Mouse (Mus musculus): ENCODE data around the gene Myadm. TPM values are rescaled to one million over a fixed set of nuclear protein-coding genes. Genes with fewer than 3 reads are reported as not detected.

The Myadm gene
- polyA plus RNA-seq, 1 experiment from 2014 or later: 170 TPM

GRCm38 (mm10) chr7:3306400-3306799, 17.5 kb downstream of the Myadm start:
- H3K4me1 ChIP-seq (ENCODE audit: control insufficient read depth, insufficient read depth, low read length): peaks cover 22% of the 10 kb centered on the region
- H3K27me3 ChIP-seq (ENCODE audit: control insufficient read depth, insufficient read depth, low read length): peaks cover 18% of the 10 kb centered on the region
- no peaks in the 10 kb centered on the region for H3K36me3 ChIP-seq (ENCODE audit: control insufficient read depth, insufficient read depth, low read length)
- H3K4me3 ChIP-seq (replicated peaks; ENCODE audit: low read length): no peak overlapping the region
- no peaks in the 10 kb centered on the region for H3K9me3 ChIP-seq (replicated peaks; ENCODE audit: control insufficient read depth, low read length)
- no peak overlapping the region for H3K4me2 ChIP-seq (ENCODE audit: low read depth, low read length)
- 73% methylated on average over 3 of the region's 3 CpGs for WGBS
- no peak for ATAC-seq (ENCODE audit: insufficient read depth, low FRiP score)
- no peak overlapping the region for H3K27ac ChIP-seq (ENCODE audit: low read length)
- no peak overlapping the region for H3K9ac ChIP-seq (ENCODE audit: low read length)

- H3K27ac ChIP-seq (ENCODE audit: low read length): no peak overlapping the region
- H3K36me3 ChIP-seq (ENCODE audit: control insufficient read depth, insufficient read depth, low read length): no peaks in the 10 kb centered on the region
- ATAC-seq (ENCODE audit: insufficient read depth, low FRiP score): no peak
- H3K4me2 ChIP-seq (ENCODE audit: low read depth, low read length): no peak overlapping the region
- H3K27me3 ChIP-seq (ENCODE audit: control insufficient read depth, insufficient read depth, low read length): peaks cover 13% of the 10 kb centered on the region
- H3K9ac ChIP-seq (ENCODE audit: low read length): no peak overlapping the region
- H3K4me3 ChIP-seq (replicated peaks; ENCODE audit: low read length): no peak overlapping the region
- peaks cover 2% of the 10 kb centered on the region; the same call in 1 of the 2 replicates for H3K4me1 ChIP-seq (ENCODE audit: control insufficient read depth, insufficient read depth, low read length)
- 48% methylated on average over 4 of the region's 4 CpGs for WGBS
- no peaks in the 10 kb centered on the region for H3K9me3 ChIP-seq (replicated peaks; ENCODE audit: control insufficient read depth, low read length)
Measured at GRCm38 (mm10) chr7:3308646-3309045, 19.8 kb downstream of the Myadm start.

GRCm38 (mm10) chr7:3310233-3310632, 21.4 kb downstream of the Myadm start:
- H3K4me3 ChIP-seq (replicated peaks; ENCODE audit: low read length): no peak overlapping the region
- no peak overlapping the region for H3K27ac ChIP-seq (ENCODE audit: low read length)
- no peak for ATAC-seq (ENCODE audit: insufficient read depth, low FRiP score)
- H3K9me3 ChIP-seq (replicated peaks; ENCODE audit: control insufficient read depth, low read length): no peaks in the 10 kb centered on the region
- 94% methylated on average over 7 of the region's 7 CpGs for WGBS
- no peak overlapping the region for H3K9ac ChIP-seq (ENCODE audit: low read length)
- H3K4me2 ChIP-seq (ENCODE audit: low read depth, low read length): no peak overlapping the region
- no peaks in the 10 kb centered on the region for H3K4me1 ChIP-seq (ENCODE audit: control insufficient read depth, insufficient read depth, low read length)
- no peaks in the 10 kb centered on the region; the same call in 1 of the 2 replicates for H3K27me3 ChIP-seq (ENCODE audit: control insufficient read depth, insufficient read depth, low read length)
- H3K36me3 ChIP-seq (ENCODE audit: control insufficient read depth, insufficient read depth, low read length): no peaks in the 10 kb centered on the region

GRCm38 (mm10) chr7:3313571-3313970, 24.7 kb downstream of the Myadm start:
- no peaks in the 10 kb centered on the region for H3K36me3 ChIP-seq (ENCODE audit: control insufficient read depth, insufficient read depth, low read length)
- H3K4me2 ChIP-seq (ENCODE audit: low read depth, low read length): no peak overlapping the region
- 70% methylated on average over 8 of the region's 8 CpGs for WGBS
- no peak overlapping the region for H3K27ac ChIP-seq (ENCODE audit: low read length)
- ATAC-seq (ENCODE audit: insufficient read depth, low FRiP score): 0 out of 2 replicates have a peak, but pooled peaks have one; percentile 21
- H3K9me3 ChIP-seq (replicated peaks; ENCODE audit: control insufficient read depth, low read length): no peaks in the 10 kb centered on the region
- H3K9ac ChIP-seq (ENCODE audit: low read length): no peak overlapping the region
- H3K4me3 ChIP-seq (replicated peaks; ENCODE audit: low read length): no peak overlapping the region
- no peaks in the 10 kb centered on the region for H3K27me3 ChIP-seq (ENCODE audit: control insufficient read depth, insufficient read depth, low read length)
- H3K4me1 ChIP-seq (ENCODE audit: control insufficient read depth, insufficient read depth, low read length): no peaks in the 10 kb centered on the region

GRCm38 (mm10) chr7:3314121-3314520, 25.2 kb downstream of the Myadm start:
- WGBS: 67% methylated on average over 5 of the region's 5 CpGs
- Histone ChIP-seq H3K36me3 (ENCODE audit: control insufficient read depth, insufficient read depth, low read length) (no peaks in the 10 kb centered on the region), H3K27ac (ENCODE audit: low read length) (no peak overlapping the region), H3K9ac (ENCODE audit: low read length) (no peak overlapping the region), H3K4me2 (ENCODE audit: low read depth, low read length) (no peak overlapping the region), H3K9me3 (replicated peaks; ENCODE audit: control insufficient read depth, low read length) (no peaks in the 10 kb centered on the region), H3K4me1 (ENCODE audit: control insufficient read depth, insufficient read depth, low read length) (no peaks in the 10 kb centered on the region), H3K27me3 (ENCODE audit: control insufficient read depth, insufficient read depth, low read length) (no peaks in the 10 kb centered on the region), H3K4me3 (replicated peaks; ENCODE audit: low read length) (no peak overlapping the region)
- no peak for ATAC-seq (ENCODE audit: insufficient read depth, low FRiP score)

GRCm38 (mm10) chr7:3317704-3318103, 28.8 kb downstream of the Myadm start:
- Histone ChIP-seq H3K4me3 (replicated peaks; ENCODE audit: low read length) (no peak overlapping the region), H3K27me3 (ENCODE audit: control insufficient read depth, insufficient read depth, low read length) (no peaks in the 10 kb centered on the region), H3K9ac (ENCODE audit: low read length) (no peak overlapping the region), H3K4me2 (ENCODE audit: low read depth, low read length) (no peak overlapping the region), H3K27ac (ENCODE audit: low read length) (no peak overlapping the region), H3K9me3 (replicated peaks; ENCODE audit: control insufficient read depth, low read length) (no peaks in the 10 kb centered on the region), H3K4me1 (ENCODE audit: control insufficient read depth, insufficient read depth, low read length) (no peaks in the 10 kb centered on the region), H3K36me3 (ENCODE audit: control insufficient read depth, insufficient read depth, low read length) (no peaks in the 10 kb centered on the region)
- no peak for ATAC-seq (ENCODE audit: insufficient read depth, low FRiP score)
- 40% methylated on average over 4 of the region's 4 CpGs for WGBS

GRCm38 (mm10) chr7:3320856-3321255, 32.0 kb downstream of the Myadm start:
- no peak for ATAC-seq (ENCODE audit: insufficient read depth, low FRiP score)
- Histone ChIP-seq H3K36me3 (ENCODE audit: control insufficient read depth, insufficient read depth, low read length) (no peaks in the 10 kb centered on the region), H3K27ac (ENCODE audit: low read length) (no peak overlapping the region), H3K4me2 (ENCODE audit: low read depth, low read length) (no peak overlapping the region), H3K27me3 (ENCODE audit: control insufficient read depth, insufficient read depth, low read length) (no peaks in the 10 kb centered on the region), H3K4me3 (replicated peaks; ENCODE audit: low read length) (no peak overlapping the region), H3K9ac (ENCODE audit: low read length) (no peak overlapping the region), H3K9me3 (replicated peaks; ENCODE audit: control insufficient read depth, low read length) (no peaks in the 10 kb centered on the region), H3K4me1 (ENCODE audit: control insufficient read depth, insufficient read depth, low read length) (no peaks in the 10 kb centered on the region)
- 66% methylated on average over 3 of the region's 3 CpGs for WGBS

GRCm38 (mm10) chr7:3323826-3324225, 34.9 kb downstream of the Myadm start:
- Histone ChIP-seq H3K9me3 (replicated peaks; ENCODE audit: control insufficient read depth, low read length) (no peaks in the 10 kb centered on the region), H3K27ac (ENCODE audit: low read length) (no peak overlapping the region), H3K9ac (ENCODE audit: low read length) (no peak overlapping the region), H3K36me3 (ENCODE audit: control insufficient read depth, insufficient read depth, low read length) (no peaks in the 10 kb centered on the region), H3K4me1 (ENCODE audit: control insufficient read depth, insufficient read depth, low read length) (no peaks in the 10 kb centered on the region), H3K4me3 (replicated peaks; ENCODE audit: low read length) (no peak overlapping the region), H3K27me3 (ENCODE audit: control insufficient read depth, insufficient read depth, low read length) (no peaks in the 10 kb centered on the region), H3K4me2 (ENCODE audit: low read depth, low read length) (no peak overlapping the region)
- no peak for ATAC-seq (ENCODE audit: insufficient read depth, low FRiP score)
- WGBS: 84% methylated on average over 1 of the region's 1 CpGs

GRCm38 (mm10) chr7:3327961-3328360, 39.1 kb downstream of the Myadm start:
- Histone ChIP-seq H3K27ac (ENCODE audit: low read length) (no peak overlapping the region), H3K9me3 (replicated peaks; ENCODE audit: control insufficient read depth, low read length) (no peaks in the 10 kb centered on the region), H3K9ac (ENCODE audit: low read length) (no peak overlapping the region), H3K27me3 (ENCODE audit: control insufficient read depth, insufficient read depth, low read length) (peaks cover 17% of the 10 kb centered on the region), H3K36me3 (ENCODE audit: control insufficient read depth, insufficient read depth, low read length) (no peaks in the 10 kb centered on the region), H3K4me1 (ENCODE audit: control insufficient read depth, insufficient read depth, low read length) (no peaks in the 10 kb centered on the region), H3K4me3 (replicated peaks; ENCODE audit: low read length) (no peak overlapping the region), H3K4me2 (ENCODE audit: low read depth, low read length) (no peak overlapping the region)
- 56% methylated on average over 4 of the region's 4 CpGs for WGBS
- no peak for ATAC-seq (ENCODE audit: insufficient read depth, low FRiP score)
